Mouse (Mus musculus): ENCODE measurements at regions not wholly inside any gene's neighbourhood (a gene's known extent, or its start where the extent isn't known, plus 50 kb on each side); places are given as distances from the start of the nearest gene placed in this dataset.

DNA sequence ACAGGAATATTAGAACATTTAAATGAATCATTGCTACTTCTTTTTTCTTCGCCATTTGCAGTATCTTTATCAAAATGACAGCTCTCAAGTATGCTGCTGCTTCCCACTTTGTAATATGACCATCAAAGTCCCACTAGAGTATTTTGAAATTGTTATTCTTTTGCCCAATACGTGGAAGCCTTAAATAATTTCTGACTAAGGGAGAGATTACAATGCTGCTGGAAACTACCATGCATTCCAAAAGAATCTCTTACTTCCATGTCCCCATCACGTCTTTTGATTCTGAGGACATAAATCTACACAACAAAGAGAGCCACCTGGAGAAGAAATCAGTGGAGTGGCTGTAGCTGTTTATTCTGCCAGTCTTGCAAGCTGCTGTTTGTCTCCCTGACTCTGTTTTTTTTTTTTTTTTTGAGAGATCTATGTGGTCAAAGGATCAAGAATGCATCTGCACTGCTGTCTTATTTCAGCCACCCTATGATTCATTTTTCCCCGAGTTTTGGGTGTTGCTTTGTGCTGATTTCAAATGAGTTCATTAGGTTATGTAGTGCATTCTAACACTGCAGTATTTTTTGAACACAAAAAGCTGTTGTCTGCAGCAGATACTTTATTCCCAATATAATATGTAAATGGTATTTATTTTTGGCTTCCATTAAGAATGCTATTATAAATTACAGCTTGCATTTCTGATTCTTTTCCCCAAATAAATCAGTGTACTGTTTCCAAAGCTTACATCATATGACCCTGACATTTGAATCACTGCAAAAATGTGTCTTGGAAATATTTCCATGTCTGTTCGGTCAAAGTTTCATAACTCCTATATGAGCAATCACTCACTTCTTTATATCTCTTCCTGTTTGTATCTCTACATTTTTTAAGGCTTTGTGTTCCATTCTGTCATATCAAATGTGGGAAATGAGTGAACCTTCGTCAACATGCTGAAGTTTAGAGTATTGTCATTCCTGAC lies 53.1 kb upstream of the Trim52 start:
- no peak for ATAC-seq (replicated peaks; ENCODE audit: poor library complexity, severe bottlenecking)

All from granulocyte monocyte progenitor cell, adult 5-6 weeks (primary cell).